Mouse (Mus musculus): ENCODE data around the gene Ndufs7. TPM values are rescaled to one million over a fixed set of nuclear protein-coding genes. Genes with fewer than 3 reads are reported as not detected.

Ndufs7 gene
- total RNA-seq, 1 experiment = 205 TPM

- H3K9ac ChIP-seq (ENCODE audit: insufficient read depth, low read depth, low read length, poor library complexity, severe bottlenecking) = no peak overlapping the region
Observed at GRCm38 (mm10) chr10:80207201-80207600, 41.7 kb upstream of the Ndufs7 start.

GRCm38 (mm10) chr10:80207676-80208075 lies 41.2 kb upstream of the Ndufs7 start:
- Histone ChIP-seq H3K36me3 (ENCODE audit: control insufficient read depth, insufficient read depth, low read length, poor library complexity, severe bottlenecking) (no peaks in the 10 kb centered on the region), H3K27ac (ENCODE audit: insufficient read depth, low read depth, low read length, poor library complexity, severe bottlenecking) (no peak overlapping the region), H3K9ac (ENCODE audit: insufficient read depth, low read depth, low read length, poor library complexity, severe bottlenecking) (no peak overlapping the region), H3K9me3 (ENCODE audit: control insufficient read depth, insufficient read depth, low read depth, low read length) (no peaks in the 10 kb centered on the region), H3K4me3 (ENCODE audit: insufficient read depth in 1 of 2, low read depth in 1 of 2, low read length in 2 of 2, poor library complexity in 1 of 2, severe bottlenecking in 1 of 2) (no peak overlapping the region), H3K4me1 (ENCODE audit: control insufficient read depth in 2 of 2, insufficient read depth in 2 of 2, low read length in 2 of 2, poor library complexity in 1 of 2) (peaks cover 2 to 20% of the 10 kb centered on the region in 2 experiments; a peak in 2 of 4 replicates)
- in situ Hi-C loops (cut with MboI; ENCODE audit: low sequenced_read_pairs in 2 of 2, unreplicated experiment in 2 of 2) = no loop called here
- DNase-seq (ENCODE audit: low read depth, low spot score) = no peak
- TF ChIP-seq ZNF384 (IDR thresholded peaks at IDR 0.05; ENCODE audit: low read depth, low read length) (no peak), ZC3H11A (IDR thresholded peaks at IDR 0.05; ENCODE audit: borderline replicate concordance, low read depth, low read length) (no peak), MAFK (IDR thresholded peaks at IDR 0.05; ENCODE audit: insufficient read depth, low read depth, low read length) (no peak), HCFC1 (IDR thresholded peaks at IDR 0.05; ENCODE audit: borderline replicate concordance, insufficient read depth, low read length) (no peak), CHD2 (IDR thresholded peaks at IDR 0.05; ENCODE audit: low read depth, low read length) (no peak)

More at GRCm38 (mm10) chr10:80207201-80207600, 41.7 kb upstream of the Ndufs7 start:
- Histone ChIP-seq H3K4me3 (ENCODE audit: insufficient read depth in 1 of 2, low read depth in 1 of 2, low read length in 2 of 2, poor library complexity in 1 of 2, severe bottlenecking in 1 of 2) (no peak overlapping the region), H3K27ac (ENCODE audit: insufficient read depth, low read depth, low read length, poor library complexity, severe bottlenecking) (no peak overlapping the region), H3K36me3 (ENCODE audit: control insufficient read depth, insufficient read depth, low read length, poor library complexity, severe bottlenecking) (no peaks in the 10 kb centered on the region), H3K4me1 (ENCODE audit: control insufficient read depth in 2 of 2, insufficient read depth in 2 of 2, low read length in 2 of 2, poor library complexity in 1 of 2) (peaks cover 2 to 20% of the 10 kb centered on the region in 2 experiments; a peak in 2 of 4 replicates), H3K9me3 (ENCODE audit: control insufficient read depth, insufficient read depth, low read depth, low read length) (no peaks in the 10 kb centered on the region)
- in situ Hi-C loops (cut with MboI; ENCODE audit: low sequenced_read_pairs in 2 of 2, unreplicated experiment in 2 of 2) = no loop called here
- DNase-seq (ENCODE audit: low read depth, low spot score) = no peak
- TF ChIP-seq MAFK (IDR thresholded peaks at IDR 0.05; ENCODE audit: insufficient read depth, low read depth, low read length) = no peak
- TF ChIP-seq CHD2 (IDR thresholded peaks at IDR 0.05; ENCODE audit: low read depth, low read length) = no peak
- TF ChIP-seq ZNF384 (IDR thresholded peaks at IDR 0.05; ENCODE audit: low read depth, low read length) = no peak
- no peak for TF ChIP-seq ZC3H11A (IDR thresholded peaks at IDR 0.05; ENCODE audit: borderline replicate concordance, low read depth, low read length)
- no peak for TF ChIP-seq HCFC1 (IDR thresholded peaks at IDR 0.05; ENCODE audit: borderline replicate concordance, insufficient read depth, low read length)

- no peaks in the 10 kb centered on the region for H3K36me3 ChIP-seq (ENCODE audit: control insufficient read depth, insufficient read depth, low read length, poor library complexity, severe bottlenecking)
- no peak overlapping the region for H3K27ac ChIP-seq (ENCODE audit: insufficient read depth, low read depth, low read length, poor library complexity, severe bottlenecking)
- no peak for TF ChIP-seq HCFC1 (IDR thresholded peaks at IDR 0.05; ENCODE audit: borderline replicate concordance, insufficient read depth, low read length)
- no peak for TF ChIP-seq MAFK (IDR thresholded peaks at IDR 0.05; ENCODE audit: insufficient read depth, low read depth, low read length)
- TF ChIP-seq ZNF384 (IDR thresholded peaks at IDR 0.05; ENCODE audit: low read depth, low read length) = no peak
- no peak for TF ChIP-seq CHD2 (IDR thresholded peaks at IDR 0.05; ENCODE audit: low read depth, low read length)
- no peak for TF ChIP-seq ZC3H11A (IDR thresholded peaks at IDR 0.05; ENCODE audit: borderline replicate concordance, low read depth, low read length)
- H3K9ac ChIP-seq (ENCODE audit: insufficient read depth, low read depth, low read length, poor library complexity, severe bottlenecking) = no peak overlapping the region
- peaks cover 2 to 20% of the 10 kb centered on the region in 2 experiments; a peak in 2 of 4 replicates for H3K4me1 ChIP-seq (ENCODE audit: control insufficient read depth in 2 of 2, insufficient read depth in 2 of 2, low read length in 2 of 2, poor library complexity in 1 of 2)
- in situ Hi-C loops (cut with MboI; ENCODE audit: low sequenced_read_pairs in 2 of 2, unreplicated experiment in 2 of 2) = no loop called here
- no peak for DNase-seq (ENCODE audit: low read depth, low spot score)
- no peak overlapping the region for H3K4me3 ChIP-seq (ENCODE audit: insufficient read depth in 1 of 2, low read depth in 1 of 2, low read length in 2 of 2, poor library complexity in 1 of 2, severe bottlenecking in 1 of 2)
- no peaks in the 10 kb centered on the region for H3K9me3 ChIP-seq (ENCODE audit: control insufficient read depth, insufficient read depth, low read depth, low read length)
Observed at GRCm38 (mm10) chr10:80208248-80208647, 40.7 kb upstream of the Ndufs7 start.

GRCm38 (mm10) chr10:80208841-80209371 lies 40.0 kb upstream of the Ndufs7 start:
- Histone ChIP-seq H3K36me3 (ENCODE audit: control insufficient read depth, insufficient read depth, low read length, poor library complexity, severe bottlenecking) (no peaks in the 10 kb centered on the region), H3K9me3 (ENCODE audit: control insufficient read depth, insufficient read depth, low read depth, low read length) (no peaks in the 10 kb centered on the region), H3K4me1 (ENCODE audit: control insufficient read depth in 2 of 2, insufficient read depth in 2 of 2, low read length in 2 of 2, poor library complexity in 1 of 2) (peaks cover under 1 to 17% of the 10 kb centered on the region in 2 experiments; a peak in 2 of 4 replicates), H3K4me3 (ENCODE audit: insufficient read depth in 1 of 2, low read depth in 1 of 2, low read length in 2 of 2, poor library complexity in 1 of 2, severe bottlenecking in 1 of 2) (peak overlapping the region in 1 of 2 experiments; percentile 42; a peak in 2 of 4 replicates), H3K9ac (ENCODE audit: insufficient read depth, low read depth, low read length, poor library complexity, severe bottlenecking) (peak overlapping the region; percentile 41), H3K27ac (ENCODE audit: insufficient read depth, low read depth, low read length, poor library complexity, severe bottlenecking) (no peak overlapping the region)
- no peak for DNase-seq (ENCODE audit: low read depth, low spot score)
- no peak for TF ChIP-seq HCFC1 (IDR thresholded peaks at IDR 0.05; ENCODE audit: borderline replicate concordance, insufficient read depth, low read length)
- no peak for TF ChIP-seq ZC3H11A (IDR thresholded peaks at IDR 0.05; ENCODE audit: borderline replicate concordance, low read depth, low read length)
- no peak for TF ChIP-seq MAFK (IDR thresholded peaks at IDR 0.05; ENCODE audit: insufficient read depth, low read depth, low read length)
- no peak for TF ChIP-seq ZNF384 (IDR thresholded peaks at IDR 0.05; ENCODE audit: low read depth, low read length)
- TF ChIP-seq CHD2 (IDR thresholded peaks at IDR 0.05; ENCODE audit: low read depth, low read length) = no peak
- in situ Hi-C loops (cut with MboI; ENCODE audit: low sequenced_read_pairs in 2 of 2, unreplicated experiment in 2 of 2) = no loop called here
